Mouse (Mus musculus) megakaryocyte, embryonic 14.5 days (primary cell): Measurements from ENCODE around the gene Noto.

Experiments used
- FLI1 ChIP-seq: IDR thresholded peaks from 2 replicates; pipeline ENCODE4 v1.6.1; 2012; ENCODE audit warnings: low read length, inconsistent platforms, mixed read lengths
- GATA1 ChIP-seq: IDR thresholded peaks from 3 replicates; pipeline ENCODE4 v1.6.1; 2012; ENCODE audit warnings: mixed read lengths, low read length, inconsistent platforms, borderline replicate concordance

DNA sequence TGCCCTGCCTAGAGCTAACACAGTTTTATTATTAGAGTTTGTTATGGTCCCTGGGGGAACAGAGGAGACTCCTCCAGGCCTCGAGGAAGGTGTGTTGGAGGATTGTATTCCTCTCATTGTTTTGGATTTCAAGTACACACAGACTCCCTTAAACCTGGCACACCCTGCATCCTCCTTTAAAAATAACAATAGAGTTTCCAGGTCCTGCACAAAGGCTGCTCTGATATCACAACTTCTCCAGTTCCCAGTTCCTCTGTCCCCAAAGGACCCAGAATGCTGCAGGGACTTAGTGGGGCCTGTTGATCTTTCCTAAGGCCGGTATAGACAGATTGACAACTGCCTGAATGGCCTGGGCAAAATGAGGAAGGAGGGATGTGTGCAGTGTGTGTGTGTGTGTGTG, 21.1 kb upstream of the Noto start:
- TF ChIP-seq GATA1 (no peak), FLI1 (no peak)
